Mouse (Mus musculus) brain, embryonic 14.5 days (tissue): ENCODE data around the gene Pias1.

Experiments used
- CTCF ChIP-seq: fragments of 200-500 bp; IDR thresholded peaks from 2 replicates; pipeline ENCODE4 v1.5.1; 2012; ENCODE audit warnings: inconsistent platforms, mild to moderate bottlenecking, moderate library complexity, borderline replicate concordance; ENCODE audit not compliant: insufficient read depth, insufficient read length; ENCODE audit errors: extremely low read depth
- POLR2A ChIP-seq: fragments of 200-500 bp; IDR thresholded peaks from 2 replicates; pipeline ENCODE4 v1.6.1; 2012; ENCODE audit warnings: mild to moderate bottlenecking, inconsistent platforms, borderline replicate concordance; ENCODE audit not compliant: poor library complexity, insufficient read depth, insufficient read length, severe bottlenecking; ENCODE audit errors: extremely low read depth

DNA sequence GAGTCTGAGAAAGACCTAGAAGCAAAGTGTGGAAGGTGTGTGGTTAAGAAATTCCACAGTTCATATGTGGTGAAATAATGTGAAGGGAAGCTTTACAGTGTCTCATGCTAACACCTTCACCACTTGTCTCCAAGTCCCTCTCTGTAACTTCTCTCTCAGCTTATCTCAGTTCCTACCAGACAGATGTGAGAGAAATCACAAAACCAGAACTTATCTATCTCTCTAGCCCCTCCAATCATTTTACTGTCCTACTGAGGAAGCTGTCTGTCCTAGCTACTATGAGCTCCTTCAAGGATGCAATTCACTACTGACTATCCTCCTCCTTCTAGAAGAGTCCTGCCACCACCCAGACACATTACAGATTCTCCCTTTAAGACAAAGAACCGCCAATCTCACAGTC lies 70.7 kb downstream of the Pias1 start:
- TF ChIP-seq CTCF: no peak
- no peak for TF ChIP-seq POLR2A
